Mouse (Mus musculus): ENCODE results near the gene Chst12.

The Chst12 gene

DNA sequence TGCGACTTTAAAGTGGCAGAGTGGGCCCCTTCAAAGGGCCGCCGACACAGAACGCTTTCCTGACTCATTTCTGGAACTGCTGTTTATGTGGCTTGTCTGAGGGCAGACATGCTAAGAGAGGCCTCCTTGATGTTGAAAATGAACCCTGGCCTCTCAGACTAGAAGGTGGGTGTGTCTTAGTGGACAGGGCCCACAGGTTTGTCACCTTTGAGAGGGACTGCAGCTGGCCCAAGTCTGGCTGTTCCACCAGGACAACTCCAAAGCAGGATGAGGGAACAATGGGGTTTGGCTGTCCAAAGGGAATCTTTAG is 12.5 kb downstream of the Chst12 start:
- DNase-seq = no peak

- DNase-seq = no peak
Measured at GRCm38 (mm10) chr5:140521196-140521595, 15.8 kb downstream of the Chst12 start.

DNA sequence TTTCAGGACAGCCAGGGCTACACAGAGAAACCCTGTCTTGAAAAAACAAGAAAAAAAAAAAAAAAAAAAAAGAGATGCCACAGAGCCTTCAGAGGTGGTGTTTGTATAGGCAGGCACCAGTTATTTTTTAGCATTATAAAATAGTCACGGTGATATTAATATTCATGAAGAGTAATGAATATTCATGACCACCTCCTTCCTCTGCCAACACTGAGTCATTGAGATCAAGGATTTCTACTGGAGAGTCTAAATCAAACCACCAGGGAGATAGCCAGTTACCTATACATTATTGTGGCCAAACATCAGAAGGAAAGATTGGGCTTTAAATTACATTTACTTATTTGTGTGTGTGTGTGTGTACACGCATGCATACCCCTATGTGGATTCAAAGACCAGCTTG is 21.4 kb downstream of the Chst12 start:
- DNase-seq = no peak

DNA sequence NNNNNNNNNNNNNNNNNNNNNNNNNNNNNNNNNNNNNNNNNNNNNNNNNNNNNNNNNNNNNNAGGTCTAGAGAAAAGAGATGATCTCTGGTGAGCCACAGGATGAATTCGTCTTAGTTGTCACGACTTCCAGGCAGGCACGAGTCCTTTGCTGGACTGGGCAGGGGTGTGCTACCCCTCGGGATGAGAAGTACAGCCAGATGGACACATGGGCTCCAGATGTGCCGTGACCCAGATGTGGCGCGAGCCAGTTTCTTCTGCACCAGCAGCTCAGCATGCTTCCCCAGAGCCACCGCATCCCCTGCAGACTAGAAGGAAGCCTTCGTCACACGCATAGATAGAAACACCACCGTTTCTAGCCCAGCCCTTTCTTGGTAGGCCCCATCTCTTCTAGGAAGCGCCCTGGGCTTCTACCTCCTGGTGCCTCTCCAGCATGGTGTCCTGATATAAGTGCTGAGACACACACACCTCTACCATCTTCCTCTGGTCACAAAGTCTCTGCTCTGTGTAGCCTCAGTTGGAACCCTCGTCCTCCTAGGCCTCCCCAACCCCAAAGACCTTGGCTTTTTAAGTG is 32.8 kb downstream of the Chst12 start:
- no peak for DNase-seq

- peak; percentile 90 for DNase-seq
Measured at GRCm38 (mm10) chr5:140540106-140540505, 34.8 kb downstream of the Chst12 start.

DNA sequence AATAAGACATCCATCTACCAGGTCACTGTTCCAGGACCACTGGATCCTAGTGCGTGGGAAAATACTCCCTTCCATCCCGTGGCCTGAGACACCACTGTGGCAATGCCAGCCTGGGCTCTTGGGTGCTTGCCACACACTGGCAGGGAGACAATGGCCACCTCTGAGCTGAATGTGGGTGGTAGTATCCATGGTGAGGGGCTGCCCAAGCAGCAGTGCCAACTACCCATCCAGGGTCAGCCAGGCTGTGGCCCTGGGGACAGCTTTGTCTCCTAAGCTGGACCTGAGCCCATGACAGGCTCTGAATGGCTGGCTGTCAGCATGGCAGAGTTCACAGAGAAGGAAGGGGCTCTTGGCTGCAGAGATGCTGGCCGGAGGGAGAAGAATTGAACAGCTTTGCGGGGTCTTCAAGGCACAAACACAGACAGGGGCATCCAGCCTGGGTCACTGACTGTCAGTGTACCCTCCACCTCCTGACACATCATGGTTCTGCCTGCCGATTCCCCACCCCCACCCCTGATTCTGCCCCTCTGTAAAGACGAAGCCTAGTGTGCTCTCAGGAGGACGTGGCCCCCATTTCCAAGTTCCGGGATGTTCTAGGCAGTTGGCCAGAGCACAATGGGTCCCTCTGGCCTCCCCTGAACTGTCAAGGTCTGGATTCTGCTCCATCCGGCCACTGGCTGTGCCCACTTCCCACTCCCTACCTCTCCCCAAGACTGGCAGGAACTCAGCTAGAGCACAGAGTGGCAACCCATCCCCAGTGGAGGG is 37.6 kb downstream of the Chst12 start:
- DNase-seq = peak; percentile 25

DNA sequence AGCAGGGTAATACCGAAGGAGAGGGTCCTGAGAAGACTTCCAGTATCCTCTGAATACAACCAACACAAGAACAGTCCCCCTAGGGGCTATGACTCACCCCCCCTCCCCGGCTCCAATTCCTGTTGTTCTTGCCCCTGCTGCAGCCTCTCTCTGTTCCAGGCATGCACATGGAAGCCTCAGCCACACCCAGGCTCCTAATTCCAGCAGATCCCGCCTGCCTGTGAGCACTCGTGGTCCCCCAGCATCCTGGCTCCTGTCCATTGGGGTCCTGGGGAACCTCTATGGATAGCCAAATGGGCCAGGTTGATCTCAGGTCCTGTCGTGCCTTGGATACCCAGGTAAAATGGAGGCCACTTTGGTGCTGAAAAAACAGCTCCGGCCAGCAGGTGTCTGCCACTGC is 40.3 kb downstream of the Chst12 start:
- DNase-seq = no peak

DNA sequence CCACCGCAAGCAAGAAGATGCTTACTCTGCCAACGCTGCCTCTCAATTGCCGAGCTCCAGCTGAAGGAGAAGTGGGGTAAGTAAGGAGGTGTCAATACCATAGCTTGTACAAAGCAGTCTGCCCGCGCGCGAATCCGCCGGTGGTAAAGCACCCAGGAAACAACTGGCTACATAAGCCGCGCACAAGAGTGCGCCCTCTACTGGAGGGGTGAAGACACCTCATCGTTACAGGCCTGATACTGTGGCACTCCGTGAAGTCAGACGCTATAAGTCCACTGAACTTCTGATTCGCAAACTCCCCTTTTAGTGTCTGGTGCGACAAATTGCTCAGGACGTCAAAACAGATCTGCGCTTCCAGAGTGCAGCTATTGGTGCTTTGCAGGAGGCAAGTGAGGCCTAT is 41.0 kb downstream of the Chst12 start:
- DNase-seq = no peak

DNA sequence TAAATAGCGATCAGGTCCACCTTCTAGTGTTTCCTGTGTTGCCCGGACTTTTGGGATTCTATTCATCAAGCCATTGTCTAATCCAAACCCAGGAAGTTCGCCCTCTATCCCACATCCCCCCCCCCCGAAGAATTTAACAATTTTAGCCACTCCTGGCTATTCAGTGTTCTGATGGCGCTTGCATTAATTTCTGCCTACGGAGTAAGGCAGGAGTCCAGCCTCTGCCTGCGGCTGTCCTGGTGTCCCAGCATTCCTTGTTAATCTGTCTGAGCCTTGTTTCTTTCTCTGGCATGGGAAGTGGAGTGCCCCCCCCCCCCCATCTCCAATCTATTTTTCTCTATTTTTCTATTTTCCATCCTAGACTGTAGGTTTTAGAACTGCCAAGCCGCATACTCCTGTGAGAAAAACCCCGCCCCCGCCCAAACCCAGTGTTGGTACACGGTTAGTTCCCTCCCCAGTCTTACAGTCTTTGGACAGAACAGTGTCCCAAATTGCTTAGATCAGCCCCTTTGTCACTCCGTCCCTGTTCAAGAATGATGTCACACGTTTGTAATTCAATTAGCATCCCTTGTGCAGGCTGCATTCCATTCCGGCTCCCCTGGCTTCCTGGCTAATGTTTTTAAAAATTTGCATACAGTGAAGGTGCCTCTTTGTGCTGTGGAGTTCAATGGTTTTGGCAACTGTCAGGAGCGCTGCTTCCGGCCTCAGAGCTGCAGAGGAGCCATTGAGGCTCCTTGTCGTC is 44.1 kb downstream of the Chst12 start:
- no peak for DNase-seq

DNA sequence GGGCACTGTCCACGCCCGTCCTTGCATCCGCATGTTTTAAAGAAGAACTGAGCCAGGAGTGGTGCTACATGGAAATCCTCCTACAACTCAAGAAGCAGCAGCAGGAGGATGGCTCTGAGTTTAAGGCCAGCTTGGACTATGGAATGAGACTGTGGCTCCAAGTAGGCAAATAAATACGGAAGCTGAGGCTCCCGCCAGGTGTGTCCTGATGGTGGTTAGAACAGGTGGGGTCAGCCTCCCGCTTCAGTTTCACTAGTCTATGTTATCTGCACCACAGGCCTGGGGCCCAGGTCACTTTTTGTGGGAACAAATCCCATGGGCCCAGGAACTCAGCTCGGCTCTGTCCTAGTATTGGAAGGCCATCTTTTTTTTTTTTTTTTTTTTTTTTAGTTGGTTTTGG is 48.4 kb downstream of the Chst12 start:
- DNase-seq = no peak

DNA sequence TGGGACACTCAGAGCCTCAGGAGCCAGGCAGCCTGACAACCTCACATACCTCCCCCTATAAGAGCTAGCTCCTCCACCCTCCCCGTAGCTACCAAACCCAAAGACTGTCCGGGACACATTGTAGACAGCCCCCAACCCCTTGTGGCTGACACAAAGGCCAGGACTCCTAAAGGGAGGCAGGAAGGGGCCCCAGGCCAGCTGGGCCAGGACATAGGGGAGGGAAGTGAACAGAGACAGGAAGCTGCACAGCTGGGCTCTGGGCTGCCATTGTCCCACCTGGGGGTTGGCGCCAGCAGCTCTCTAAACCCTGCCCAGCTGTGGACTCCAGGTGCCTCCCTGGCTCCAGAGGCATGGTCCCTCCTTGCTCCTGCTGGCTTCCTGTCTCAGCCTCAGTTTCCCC is 51.5 kb downstream of the Chst12 start:
- DNase-seq = no peak

DNA sequence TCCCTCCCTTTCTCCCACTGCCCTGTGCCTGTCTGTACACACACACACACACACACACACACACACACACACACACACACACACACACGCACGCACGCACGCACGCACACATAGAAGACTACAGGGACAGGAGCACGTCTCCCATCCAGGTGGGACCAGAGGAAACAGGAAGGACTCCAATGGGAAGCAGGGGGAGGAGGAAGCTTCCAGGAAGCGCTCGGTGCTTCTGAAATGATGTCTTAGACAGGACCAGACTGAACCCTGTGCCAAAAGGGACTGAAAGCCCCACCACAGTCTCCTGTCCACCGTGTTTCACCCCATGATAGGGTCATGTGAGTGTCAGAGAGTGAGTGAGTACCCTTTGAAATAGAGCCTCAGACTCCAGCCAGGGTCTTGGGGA is 57.3 kb downstream of the Chst12 start:
- no peak for DNase-seq

DNA sequence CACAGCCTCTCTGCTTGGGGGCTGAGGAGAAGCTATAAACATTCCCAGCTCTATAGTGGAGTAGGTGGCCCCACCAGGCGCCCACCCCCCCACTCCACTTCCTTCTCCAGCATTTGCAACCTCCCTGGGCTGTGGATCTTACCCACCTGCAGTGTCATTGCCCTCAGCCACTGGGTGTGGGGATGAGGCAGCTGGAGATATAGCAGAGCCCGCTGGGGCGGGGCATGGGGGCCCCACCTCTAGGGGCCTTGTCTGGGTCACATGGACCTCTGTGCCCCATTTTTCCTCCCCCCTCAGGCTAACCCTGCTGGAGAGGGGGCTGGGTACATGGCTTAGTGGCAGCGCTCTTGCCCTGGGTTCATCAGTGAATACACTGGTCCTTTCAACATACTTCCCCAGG is 59.5 kb downstream of the Chst12 start, which contains the start of gene Grifin:
Gene Grifin (minus strand): TSS at position 176 of the 400 bp plus-strand sequence.
- DNase-seq = no peak

GRCm38 (mm10) chr5:140565451-140565850 is 60.1 kb downstream of the Chst12 start:
- DNase-seq = no peak

- peak; percentile 67 for DNase-seq
Measured at GRCm38 (mm10) chr5:140565856-140566255, 60.5 kb downstream of the Chst12 start.

GRCm38 (mm10) chr5:140566271-140566670 is 60.9 kb downstream of the Chst12 start:
- DNase-seq = no peak

DNA sequence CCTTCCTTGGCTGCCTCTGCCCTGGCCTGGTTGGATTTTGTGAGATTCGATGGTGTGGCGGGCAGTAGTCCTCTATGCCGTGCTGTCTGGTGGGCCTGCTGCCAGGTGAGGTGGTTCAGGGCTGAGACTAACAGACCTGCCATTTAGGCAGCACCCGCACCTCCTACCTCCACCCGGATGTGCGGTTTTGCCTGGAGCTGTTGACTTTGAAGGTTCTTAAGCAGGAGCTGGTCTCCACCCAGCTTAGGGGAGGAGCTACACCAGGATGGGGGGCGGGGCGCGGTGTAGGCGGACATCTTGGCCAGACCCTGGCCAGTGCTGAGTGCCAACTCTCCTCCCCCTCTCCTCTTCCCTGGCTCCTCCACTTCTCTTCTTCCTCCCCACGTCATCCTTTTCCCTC is 62.0 kb downstream of the Chst12 start:
- DNase-seq = peak; percentile 80

- no peak for DNase-seq
Measured at GRCm38 (mm10) chr5:140567751-140568150, 62.4 kb downstream of the Chst12 start.

DNA sequence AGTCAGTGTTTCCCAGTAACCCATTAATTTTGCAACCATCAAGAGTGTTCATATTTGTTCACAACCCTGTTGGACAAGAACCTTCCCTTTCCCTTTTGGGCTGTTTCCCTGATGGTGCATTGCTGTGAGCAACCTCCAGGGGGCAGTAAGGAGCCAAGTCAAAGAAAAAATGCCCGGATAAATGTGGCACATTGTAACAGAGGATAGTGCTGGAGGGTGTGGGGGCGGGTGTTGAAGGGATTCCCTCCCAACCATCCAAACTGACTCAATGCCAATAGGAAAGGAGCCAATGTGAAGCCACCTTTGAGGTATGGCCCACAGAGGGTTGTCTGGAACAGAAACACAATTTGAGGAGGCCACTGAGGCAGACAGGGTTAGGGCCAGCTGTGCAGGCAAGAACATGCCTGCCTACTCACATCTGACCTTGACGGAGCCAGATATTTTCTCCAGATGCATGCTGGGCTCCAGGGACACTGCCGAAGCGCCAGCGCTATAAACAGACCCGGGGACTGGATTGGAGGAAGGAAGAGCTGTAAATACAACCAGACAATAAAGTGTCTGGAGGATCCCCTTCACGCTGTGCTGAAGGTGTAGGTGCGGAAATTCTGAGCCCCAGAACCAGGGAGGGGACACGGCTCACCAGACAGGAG is 63.1 kb downstream of the Chst12 start:
- peak; percentile 79 for DNase-seq

- DNase-seq = no peak
Measured at GRCm38 (mm10) chr5:140569032-140569595, 63.8 kb downstream of the Chst12 start.

- DNase-seq = no peak
Measured at GRCm38 (mm10) chr5:140570223-140570870, 65.0 kb downstream of the Chst12 start.

DNA sequence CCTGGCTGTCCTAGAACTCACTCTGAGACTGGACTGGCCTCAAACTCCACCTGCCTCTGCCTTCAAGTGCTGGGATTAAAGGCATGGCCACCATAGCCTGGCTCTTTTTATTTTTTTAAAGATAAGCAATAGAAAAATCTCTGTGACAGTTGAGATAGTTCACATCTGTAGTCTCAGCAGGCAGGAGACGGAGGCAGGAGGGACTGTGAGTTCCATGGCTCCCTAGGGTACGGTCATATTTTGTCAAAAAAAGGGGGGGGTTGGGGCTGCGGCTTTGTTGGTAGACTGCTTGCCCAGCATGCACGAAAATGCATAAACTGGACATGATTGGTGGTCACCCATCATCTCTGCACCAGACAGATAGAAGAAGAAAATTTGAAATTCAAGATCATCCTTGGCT is 65.9 kb downstream of the Chst12 start:
- no peak for DNase-seq

- DNase-seq = peak; percentile 66
Measured at GRCm38 (mm10) chr5:140571673-140572072, 66.3 kb downstream of the Chst12 start.

Measured in lung, postnatal 14 days (tissue).